Mouse (Mus musculus) telencephalon, adult 2 months (tissue): ENCODE measurements around the gene Med15.

Experiments
- DNase-seq: peaks from one replicate; pipeline ENCODE4 v3.0.0-alpha.2; 2011; ENCODE audit warnings: low read depth, low spot score

The Med15 gene

GRCm38 (mm10) chr16:17649925-17650605 is 82.6 kb downstream of the Med15 start:
- DNase-seq = no peak

- DNase-seq = no peak
These were observed 84.9 kb downstream of the Med15 start for GRCm38 (mm10) chr16:17647566-17648340.

- no peak for DNase-seq
These were observed 85.5 kb downstream of the Med15 start for GRCm38 (mm10) chr16:17647156-17647555.

- DNase-seq = no peak
These were observed 86.2 kb downstream of the Med15 start, which contains the start of gene Ccdc74a for GRCm38 (mm10) chr16:17646310-17647114. TSS of gene Ccdc74a (plus strand) at chr16:17646470.

- DNase-seq = no peak
These were observed 89.2 kb downstream of the Med15 start for GRCm38 (mm10) chr16:17643437-17643990.

GRCm38 (mm10) chr16:17642311-17642710 is 90.4 kb downstream of the Med15 start:
- DNase-seq = no peak

DNA sequence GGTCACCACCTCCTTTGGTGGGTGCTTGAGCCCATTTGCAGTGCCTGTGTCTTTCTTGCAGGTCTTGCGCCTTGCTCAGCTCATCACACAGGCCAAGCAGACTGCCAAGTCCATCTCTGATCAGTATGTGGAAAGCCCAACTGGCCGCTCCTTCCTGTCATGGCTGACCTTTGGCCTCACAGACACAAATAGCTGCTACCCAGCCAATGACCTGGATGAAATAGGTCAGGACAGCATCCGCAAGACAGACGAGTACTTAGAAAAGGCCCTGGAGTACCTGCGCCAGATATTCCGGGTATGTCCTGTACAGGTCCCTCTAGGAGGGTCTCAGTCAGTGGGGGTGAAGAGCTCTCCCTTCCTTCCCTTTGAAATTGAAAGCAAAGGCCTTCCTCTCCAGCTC is 91.4 kb downstream of the Med15 start:
- DNase-seq = no peak

- no peak for DNase-seq
These were observed 92.0 kb downstream of the Med15 start for GRCm38 (mm10) chr16:17640706-17641105.

DNA sequence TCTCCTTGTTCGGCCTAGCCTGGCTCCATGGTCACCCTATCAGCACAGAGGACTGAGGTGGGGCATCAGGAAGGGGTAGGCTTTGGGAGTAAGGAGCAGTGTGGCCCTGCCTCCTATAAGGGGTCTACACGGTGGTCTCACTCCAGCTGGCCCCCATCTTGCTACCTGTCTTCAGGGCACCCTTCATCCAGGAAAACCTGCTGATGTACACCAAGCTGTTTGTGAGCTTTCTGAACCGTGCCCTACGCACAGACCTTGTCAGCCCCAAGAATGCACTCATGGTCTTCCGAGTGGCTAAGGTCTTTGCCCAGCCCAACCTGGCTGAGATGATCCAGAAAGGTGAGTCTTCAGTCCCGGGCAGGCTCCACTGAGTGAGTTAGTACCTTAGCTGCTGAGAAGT is 92.7 kb downstream of the Med15 start:
- no peak for DNase-seq

DNA sequence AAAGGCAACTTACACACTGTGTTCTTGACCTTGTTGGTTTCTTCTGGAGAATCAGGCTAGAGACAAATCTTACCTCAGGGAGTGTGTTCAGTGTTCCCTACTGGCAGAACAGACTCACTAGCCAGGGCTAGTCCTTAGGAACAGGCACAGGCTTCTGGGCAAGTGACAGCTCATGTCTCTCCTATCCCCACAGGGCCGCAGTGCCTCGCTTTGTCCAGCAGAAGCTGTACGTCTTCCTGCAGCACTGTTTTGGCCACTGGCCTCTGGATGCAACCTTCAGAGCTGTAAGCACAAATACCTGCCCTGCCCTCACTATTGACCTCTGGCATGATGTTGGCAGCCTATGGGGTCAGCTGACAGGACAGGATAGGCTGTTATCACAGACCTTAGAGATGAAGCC is 93.6 kb downstream of the Med15 start:
- no peak for DNase-seq

GRCm38 (mm10) chr16:17638036-17638628 is 94.6 kb downstream of the Med15 start:
- DNase-seq = no peak

DNA sequence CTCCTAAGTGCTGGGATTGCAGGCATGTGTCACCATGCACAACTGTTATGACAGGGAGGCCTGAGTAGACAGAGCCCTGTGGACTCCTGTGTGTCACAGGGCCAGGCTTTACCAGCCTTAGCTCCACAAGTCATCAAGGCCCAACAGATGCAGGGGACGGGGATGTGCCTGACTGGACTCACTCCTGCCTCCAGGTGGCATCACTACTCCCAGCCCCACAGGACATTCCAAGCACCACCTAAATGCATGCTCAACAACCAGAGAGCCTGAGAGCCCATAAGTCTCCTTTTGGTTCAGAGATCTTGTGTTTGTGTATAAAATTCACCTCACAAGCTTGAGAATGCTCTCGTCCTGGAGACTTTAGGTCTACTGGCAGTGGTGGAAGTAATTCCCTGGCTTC is 95.1 kb downstream of the Med15 start:
- DNase-seq = no peak

GRCm38 (mm10) chr16:17636904-17637303 is 95.8 kb downstream of the Med15 start:
- no peak for DNase-seq

- DNase-seq = no peak
These were observed 99.1 kb downstream of the Med15 start for GRCm38 (mm10) chr16:17633481-17634181.

DNA sequence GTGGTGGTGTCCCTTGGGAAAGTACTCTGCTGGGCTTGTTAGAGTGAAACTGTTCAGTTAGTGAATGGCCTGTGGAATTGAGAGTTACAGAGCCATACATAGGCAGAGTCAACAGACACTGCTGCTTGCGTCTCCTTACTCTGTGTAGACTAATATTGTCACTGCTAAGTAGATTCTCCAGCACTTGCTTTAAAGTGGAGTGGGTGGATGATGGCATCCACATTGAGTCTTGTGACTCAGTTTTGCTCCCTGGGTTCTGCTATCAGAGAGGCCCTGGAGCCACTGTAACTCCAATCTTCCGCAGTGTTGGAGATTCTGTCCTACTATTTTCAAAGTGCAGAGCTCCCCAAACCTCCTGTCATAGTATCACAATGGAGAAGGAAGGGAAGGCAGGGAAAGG is 100.1 kb downstream of the Med15 start:
- no peak for DNase-seq

GRCm38 (mm10) chr16:17626269-17626555 is 106.5 kb downstream of the Med15 start:
- no peak for DNase-seq

DNA sequence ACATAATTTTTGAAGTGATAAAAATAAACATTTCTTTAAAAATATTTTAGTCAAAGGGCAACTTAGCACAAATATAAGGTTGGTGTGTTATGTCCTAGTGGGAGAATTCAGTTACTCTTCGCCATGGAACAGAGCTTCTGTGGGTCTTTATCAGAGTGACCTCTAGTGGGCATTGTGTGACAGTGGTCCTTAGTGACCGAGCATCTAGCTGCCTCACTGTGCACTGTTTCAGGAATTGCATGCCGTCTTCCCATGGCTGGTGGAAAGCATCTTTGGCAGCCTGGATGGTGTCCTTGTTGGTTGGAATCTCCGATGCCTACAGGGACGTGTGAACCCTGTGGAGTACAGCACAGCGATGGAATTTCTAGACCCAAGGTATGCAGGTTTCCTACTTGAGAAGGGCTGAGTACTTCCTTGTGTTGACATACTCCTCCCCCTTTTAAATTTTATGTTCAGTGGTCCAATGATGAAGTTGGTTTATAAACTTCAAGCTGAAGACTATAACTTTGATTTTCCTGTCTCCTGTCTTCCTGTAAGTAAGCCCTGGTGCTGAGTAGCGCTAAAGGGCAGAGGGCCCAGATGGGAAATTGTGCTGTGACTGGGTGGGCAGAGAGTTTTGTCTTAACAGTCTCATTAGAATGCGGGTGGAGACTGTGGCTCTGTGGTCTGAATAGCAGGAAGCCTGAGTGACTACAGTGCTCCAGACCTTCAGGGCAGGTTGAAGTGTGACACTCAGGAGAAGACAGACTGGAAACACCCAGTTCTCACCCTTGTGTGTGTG is 107.0 kb downstream of the Med15 start:
- no peak for DNase-seq

GRCm38 (mm10) chr16:17621936-17622335 is 110.8 kb downstream of the Med15 start:
- no peak for DNase-seq

DNA sequence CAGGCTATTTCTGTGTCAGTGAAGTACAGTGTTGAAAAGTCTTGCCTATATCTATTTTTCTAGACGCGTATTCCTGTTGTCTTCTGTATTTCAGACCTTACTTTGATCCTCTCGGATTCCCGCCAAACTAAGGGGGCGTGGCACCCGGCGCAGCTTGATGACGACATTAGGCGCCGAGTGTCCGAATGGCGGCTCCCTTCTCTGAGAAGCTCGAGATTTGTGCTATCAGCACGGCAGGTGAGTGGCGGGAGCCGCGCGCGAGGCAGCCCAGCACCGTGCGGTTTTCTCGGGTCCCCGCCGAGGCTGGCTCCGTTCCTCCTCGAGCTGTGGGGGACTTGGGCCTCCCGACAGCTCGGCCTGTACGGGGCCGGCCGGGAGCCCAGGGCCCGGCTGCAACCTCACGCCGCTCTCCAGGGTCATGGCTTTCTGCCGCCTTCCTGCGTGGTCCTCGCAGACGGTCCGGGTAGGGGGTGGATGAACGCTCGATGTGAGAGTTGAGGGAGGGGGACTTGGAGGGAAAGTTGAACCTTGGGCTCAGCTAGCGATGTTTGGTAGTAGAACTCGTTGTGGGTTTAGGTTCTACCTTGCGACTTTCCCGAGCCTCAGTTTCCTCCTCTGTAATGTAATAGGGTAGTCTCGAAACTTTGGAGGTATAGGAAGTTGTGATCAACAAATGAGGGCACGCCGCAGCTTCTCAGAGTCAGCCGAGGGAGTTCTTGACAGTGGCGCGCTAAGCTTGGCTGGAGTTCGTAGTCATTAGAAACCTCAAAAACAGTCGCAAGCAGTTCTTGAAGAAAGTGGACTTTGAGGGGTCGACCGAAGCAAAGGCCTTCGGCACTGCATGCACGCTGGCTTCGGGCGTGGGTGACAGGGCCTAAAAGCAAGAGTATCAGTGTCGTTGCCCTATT is 113.2 kb downstream of the Med15 start, which contains the start of gene Smpd4:
Smpd4 (plus strand) TSS at position 157 of the 908 bp plus-strand sequence.
- no peak for DNase-seq
